In the genomic region with DNA sequence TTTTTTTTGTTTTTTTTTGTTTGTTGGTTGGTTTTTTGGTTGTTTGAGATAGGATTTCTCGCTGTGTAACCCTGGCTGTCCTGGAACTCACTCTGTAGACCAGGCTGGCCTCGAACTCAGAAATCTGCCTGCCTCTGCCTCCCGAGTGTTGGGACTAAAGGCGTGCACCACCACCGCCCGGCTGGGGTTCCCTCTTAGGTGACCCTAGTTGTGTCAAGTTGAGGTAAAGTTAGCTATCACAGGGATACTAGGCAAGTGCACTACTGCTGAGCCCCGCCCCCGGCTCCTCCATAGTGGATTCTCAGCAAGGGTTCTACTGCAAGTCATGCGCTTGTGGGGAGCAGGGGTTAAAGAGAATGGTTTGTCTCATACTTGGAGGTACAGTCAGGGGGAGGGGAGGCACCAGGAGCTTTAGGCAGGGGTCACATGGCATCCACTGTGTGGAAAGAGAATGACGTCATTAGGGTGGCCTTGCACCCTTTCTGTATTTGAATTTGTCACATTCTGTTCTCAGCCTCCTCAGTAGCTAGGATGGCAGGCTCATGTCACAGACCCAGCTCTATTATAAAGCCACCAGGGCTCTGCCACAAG, we compare ENCODE assay signal across 12 mouse cellular contexts. TPM values are rescaled to one million over a fixed set of nuclear protein-coding genes. Genes with fewer than 3 reads are reported as not detected.
DNase-seq lines count a peak whose midpoint lies in the region; ATAC-seq and TF ChIP-seq lines count a peak whose summit lies in the region.
"Had no signal": no experiment of that assay in that cellular context is flagged by ENCODE, and none has a peak within 500 bp of the region (broad histone marks: within the 10 kb centered on the region; RNA-seq: fewer than 3 reads in every experiment).

No protein-coding gene starts in this region.

- H3K9ac ChIP-seq in heart, adult 2 months (ENCODE audit: low read depth, low read length), result no peak overlapping the region
- no peak overlapping the region for H3K9ac ChIP-seq in midbrain, embryonic 13.5 days (replicated peaks)
- H3K9ac ChIP-seq: forebrain, postnatal 0 days had no signal

- no peak overlapping the region for H3K4me3 ChIP-seq in heart, adult 2 months
- no peak overlapping the region for H3K4me3 ChIP-seq in layer of hippocampus, adult 2 months
- H3K4me3 ChIP-seq in midbrain, embryonic 13.5 days (replicated peaks), result no peak overlapping the region

- peaks cover 12% of the 10 kb centered on the region for H3K4me1 ChIP-seq in heart, adult 2 months (ENCODE audit: control insufficient read depth, insufficient read depth, low read length)
- H3K4me1 ChIP-seq in midbrain, embryonic 13.5 days (replicated peaks), result peaks cover 18% of the 10 kb centered on the region

- no peaks in the 10 kb centered on the region for H3K27me3 ChIP-seq in heart, adult 2 months (ENCODE audit: control insufficient read depth, insufficient read depth, low read length)
- H3K27me3 ChIP-seq in midbrain, embryonic 13.5 days, result no peaks in the 10 kb centered on the region

- intact Hi-C loops in heart, adult 2 months (cut with DNase I), result no loop called here
- intact Hi-C loops in heart, postnatal 25 days (cut with DNase I), result no loop called here

- H3K79me2 ChIP-seq in heart, adult 2 months (replicated peaks; ENCODE audit: control insufficient read depth, insufficient read depth, low read length), result peaks cover 4% of the 10 kb centered on the region; the same call in 1 of the 2 replicates

- H3K9me3 ChIP-seq in midbrain, embryonic 13.5 days, result no peaks in the 10 kb centered on the region

- H3K36me3 ChIP-seq in heart, adult 2 months (ENCODE audit: control insufficient read depth, insufficient read depth, low read length), result no peaks in the 10 kb centered on the region
- peaks cover 4% of the 10 kb centered on the region; the same call in 1 of the 2 replicates for H3K36me3 ChIP-seq in midbrain, embryonic 13.5 days

- no peak for ATAC-seq in midbrain, embryonic 13.5 days
- ATAC-seq: forebrain, postnatal 0 days had no signal

- peak overlapping the region; percentile 55 for H3K27ac ChIP-seq in heart, adult 2 months
- no peak overlapping the region; the same call in 1 of the 2 replicates for H3K27ac ChIP-seq in layer of hippocampus, adult 2 months
- H3K27ac ChIP-seq in midbrain, embryonic 13.5 days, result no peak overlapping the region

- no peak overlapping the region for H3K4me2 ChIP-seq in midbrain, embryonic 13.5 days (replicated peaks)

- DNase-seq in heart, adult 2 months, result no peak
- no peak for DNase-seq in heart, postnatal 25 days (ENCODE audit: low spot score)
- DNase-seq in lung, postnatal 10 days, result peak; percentile 31
- no peak for DNase-seq in lung, adult 18-20 months
- peak; percentile 40 for DNase-seq in adrenal gland, postnatal 10 days
- peak; percentile 40 for DNase-seq in lung, postnatal 36 days
- DNase-seq in layer of hippocampus, adult 2 months (ENCODE audit: low spot score in 2 of 2), result no peak
- DNase-seq: cerebellum, postnatal 14 days; forebrain, postnatal 0 days; kidney, adult 9 months had no signal

- TF ChIP-seq POLR2A in heart, adult 2 months (IDR thresholded peaks at IDR 0.05; ENCODE audit: insufficient read depth, low read depth, low read length), result no peak

- no peak for TF ChIP-seq CTCF in heart, adult 2 months (IDR thresholded peaks at IDR 0.05)
- TF ChIP-seq CTCF in layer of hippocampus, adult 2 months (conservative IDR thresholded peaks at IDR 0.05), result no peak

- 0 out of 2 replicates have a peak, but pooled peaks have one; percentile 55 for TF ChIP-seq EP300 in heart, adult 2 months (IDR thresholded peaks at IDR 0.05; ENCODE audit: insufficient read depth, low read depth, low read length)

- 87% methylated on average over 10 of the region's 10 CpGs for WGBS in heart, adult 2 months
- WGBS in midbrain, embryonic 13.5 days, result 89% methylated on average over 10 of the region's 10 CpGs

RNA-seq across cellular contexts. Expression of a gene that starts 9.3 kb away (rescaled TPM):
- total RNA-seq in heart, adult 2 months (2021), result 10 to 100 TPM; 77.0 to 89.5 TPM
- 86.8 and 148 TPM in 2 replicates for polyA plus RNA-seq in heart, adult 2 months (2012; rRNA removed)
- 100 to 1,000 TPM in 1 of 2 experiments, 10 to 100 TPM in 1; 99.2 to 113 TPM for total RNA-seq in heart, postnatal 25 days (2021)
- 10 to 100 TPM; 48.3 to 63.4 TPM for total RNA-seq in adrenal gland, postnatal 10 days (2021)
- 10 to 100 TPM; 50.7 to 52.6 TPM for total RNA-seq in layer of hippocampus, adult 2 months (2021)
- 61.6 and 63.1 TPM in 2 replicates for polyA plus RNA-seq in midbrain, embryonic 13.5 days (2015; fragmentation: Nextera tagmentation; extraction: Ambion mirVana)

RNA-seq across cellular contexts. Expression of a gene that starts 17.7 kb away (rescaled TPM):
- total RNA-seq in heart, adult 2 months (2021), result not detected
- 1.0 TPM in 1 of 2 replicates, not detected in the other for polyA plus RNA-seq in heart, adult 2 months (2012; rRNA removed)
- not detected for total RNA-seq in heart, postnatal 25 days (2021)
- under 1 TPM in 1 of 2 experiments, not detected in 1; 0.15 TPM for total RNA-seq in adrenal gland, postnatal 10 days (2021)
- under 1 TPM; 0.41 to 0.76 TPM for total RNA-seq in layer of hippocampus, adult 2 months (2021)
- 0.23 and 0.34 TPM in 2 replicates for polyA plus RNA-seq in midbrain, embryonic 13.5 days (2015; fragmentation: Nextera tagmentation; extraction: Ambion mirVana)
- polyA plus RNA-seq: C2C12 had no signal

RNA-seq across cellular contexts. Expression of a gene that starts 37.9 kb away (rescaled TPM):
- 10 to 100 TPM; 27.7 to 29.0 TPM for total RNA-seq in heart, adult 2 months (2021)
- polyA plus RNA-seq in heart, adult 2 months (2012; rRNA removed), result 22.6 and 29.0 TPM in 2 replicates
- total RNA-seq in heart, postnatal 25 days (2021), result 10 to 100 TPM; 25.9 to 29.6 TPM
- 10 to 100 TPM; 54.4 to 67.4 TPM for total RNA-seq in adrenal gland, postnatal 10 days (2021)
- 100 to 1,000 TPM; 106 to 108 TPM for total RNA-seq in layer of hippocampus, adult 2 months (2021)
- polyA plus RNA-seq in midbrain, embryonic 13.5 days (2015; fragmentation: Nextera tagmentation; extraction: Ambion mirVana), result 312 and 327 TPM in 2 replicates

RNA-seq across cellular contexts. Expression of a gene that starts 38.6 kb away (rescaled TPM):
- 10 to 100 TPM; 11.3 to 15.0 TPM for total RNA-seq in heart, adult 2 months (2021)
- 25.0 and 32.9 TPM in 2 replicates for polyA plus RNA-seq in heart, adult 2 months (2012; rRNA removed)
- 10 to 100 TPM; 15.1 to 16.8 TPM for total RNA-seq in heart, postnatal 25 days (2021)
- total RNA-seq in adrenal gland, postnatal 10 days (2021), result 10 to 100 TPM; 16.8 to 23.8 TPM
- 10 to 100 TPM; 53.7 to 54.4 TPM for total RNA-seq in layer of hippocampus, adult 2 months (2021)
- 79.6 and 81.3 TPM in 2 replicates for polyA plus RNA-seq in midbrain, embryonic 13.5 days (2015; fragmentation: Nextera tagmentation; extraction: Ambion mirVana)

RNA-seq across cellular contexts. Expression of a gene that starts 42.0 kb away (rescaled TPM):
- total RNA-seq in heart, adult 2 months (2021), result 10 to 100 TPM; 16.3 to 16.8 TPM
- 10.5 and 12.8 TPM in 2 replicates for polyA plus RNA-seq in heart, adult 2 months (2012; rRNA removed)
- 10 to 100 TPM; 15.9 to 17.4 TPM for total RNA-seq in heart, postnatal 25 days (2021)
- 10 to 100 TPM; 28.8 to 38.4 TPM for total RNA-seq in adrenal gland, postnatal 10 days (2021)
- 10 to 100 TPM; 45.1 to 46.6 TPM for total RNA-seq in layer of hippocampus, adult 2 months (2021)
- 20.3 and 21.6 TPM in 2 replicates for polyA plus RNA-seq in midbrain, embryonic 13.5 days (2015; fragmentation: Nextera tagmentation; extraction: Ambion mirVana)

Comparison
In these comparisons a context has a peak if more than half of its experiments do, and no peak if none do; other contexts are left out.
1. DNase-seq: peak in lung, postnatal 10 days (single experiment), adrenal gland, postnatal 10 days (single experiment) and lung, postnatal 36 days (single experiment); none in heart, adult 2 months (0 of 2), heart, postnatal 25 days (single experiment), lung, adult 18-20 months (0 of 2) and layer of hippocampus, adult 2 months (0 of 2).